8 mouse cellular contexts compared by ENCODE assay signal in genomic region chr1:171248386-171249226, GRCm38 (mm10). TPM values are rescaled to one million over a fixed set of nuclear protein-coding genes. Genes with fewer than 3 reads are reported as not detected.
DNase-seq lines count a peak whose midpoint lies in the region; ATAC-seq and TF ChIP-seq lines count a peak whose summit lies in the region.

No protein-coding gene starts in this region.

- whole genome bisulfite sequencing in hindbrain, embryonic 10.5 days: 49% methylated on average over 3 of the region's 3 CpGs
- WGBS in hindbrain, embryonic 16.5 days: 36% methylated on average over 3 of the region's 3 CpGs
- 41% methylated on average over 3 of the region's 3 CpGs for WGBS in embryonic facial prominence, embryonic 13.5 days
- 64% methylated on average over 3 of the region's 3 CpGs for WGBS in limb, embryonic 14.5 days

- peaks cover 73% of the 10 kb centered on the region for H3K4me1 ChIP-seq in hindbrain, embryonic 10.5 days (replicated peaks)
- peaks cover 39% of the 10 kb centered on the region for H3K4me1 ChIP-seq in hindbrain, embryonic 16.5 days (ENCODE audit: control insufficient read depth, insufficient read depth, low read depth, low read length)
- H3K4me1 ChIP-seq in E14TG2a.4 (replicated peaks; ENCODE audit: low read depth, low read length): peaks cover 78% of the 10 kb centered on the region
- H3K4me1 ChIP-seq in embryonic facial prominence, embryonic 13.5 days: peaks cover 82% of the 10 kb centered on the region
- peaks cover 45% of the 10 kb centered on the region for H3K4me1 ChIP-seq in limb, embryonic 14.5 days (ENCODE audit: control insufficient read depth, insufficient read depth, low read length)

- peaks cover 20% of the 10 kb centered on the region for H3K36me3 ChIP-seq in hindbrain, embryonic 10.5 days
- H3K36me3 ChIP-seq in hindbrain, embryonic 16.5 days (ENCODE audit: control insufficient read depth, insufficient read depth, low read length): no peaks in the 10 kb centered on the region
- peaks cover 15% of the 10 kb centered on the region for H3K36me3 ChIP-seq in E14TG2a.4 (ENCODE audit: insufficient read depth, low read length)
- peaks cover 24% of the 10 kb centered on the region for H3K36me3 ChIP-seq in embryonic facial prominence, embryonic 13.5 days
- H3K36me3 ChIP-seq in limb, embryonic 14.5 days (ENCODE audit: control insufficient read depth, insufficient read depth, low read length): peaks cover 17% of the 10 kb centered on the region

- TF ChIP-seq POLR2A in limb, embryonic 14.5 days (IDR thresholded peaks at IDR 0.05; ENCODE audit: borderline replicate concordance, extremely low read depth, insufficient read depth, insufficient read length): no peak

- DNase-seq in hindbrain, embryonic 10.5 days (ENCODE audit: low spot score): peak; percentile 30
- no peak for DNase-seq in limb, embryonic 14.5 days (ENCODE audit: low spot score)
- no peak for DNase-seq in thymus, adult 18-20 months
- no peak for DNase-seq in testis, postnatal 14 days (ENCODE audit: low spot score)
- DNase-seq in gastrocnemius, postnatal 4 days (ENCODE audit: low spot score in 2 of 2): no peak

- no peak overlapping the region for H3K9ac ChIP-seq in hindbrain, embryonic 16.5 days (ENCODE audit: low read depth, low read length)
- H3K9ac ChIP-seq in embryonic facial prominence, embryonic 13.5 days: no peak overlapping the region
- H3K9ac ChIP-seq in limb, embryonic 14.5 days (ENCODE audit: low read depth, low read length, severe bottlenecking): no peak overlapping the region

- H3K27me3 ChIP-seq in hindbrain, embryonic 10.5 days (ENCODE audit: insufficient read depth, poor library complexity, severe bottlenecking): no peaks in the 10 kb centered on the region
- H3K27me3 ChIP-seq in hindbrain, embryonic 16.5 days (replicated peaks; ENCODE audit: control insufficient read depth, insufficient read depth, low read length): no peaks in the 10 kb centered on the region
- H3K27me3 ChIP-seq in E14TG2a.4 (ENCODE audit: insufficient read depth, low read length): peaks cover 15% of the 10 kb centered on the region
- H3K27me3 ChIP-seq in embryonic facial prominence, embryonic 13.5 days: no peaks in the 10 kb centered on the region
- no peaks in the 10 kb centered on the region for H3K27me3 ChIP-seq in limb, embryonic 14.5 days (ENCODE audit: control insufficient read depth, insufficient read depth, low read length)

- H3K4me3 ChIP-seq in hindbrain, embryonic 10.5 days: peak overlapping the region; percentile 71; the same call in 1 of the 2 replicates
- no peak overlapping the region for H3K4me3 ChIP-seq in hindbrain, embryonic 16.5 days (ENCODE audit: low read length)
- H3K4me3 ChIP-seq in E14TG2a.4 (replicated peaks; ENCODE audit: low read length): peak overlapping the region; percentile 91
- no peak overlapping the region for H3K4me3 ChIP-seq in embryonic facial prominence, embryonic 13.5 days
- H3K4me3 ChIP-seq in limb, embryonic 14.5 days (replicated peaks; ENCODE audit: low read length): no peak overlapping the region

- H3K9me3 ChIP-seq in hindbrain, embryonic 10.5 days: no peaks in the 10 kb centered on the region
- no peaks in the 10 kb centered on the region for H3K9me3 ChIP-seq in hindbrain, embryonic 16.5 days (ENCODE audit: control insufficient read depth, low read length)
- no peaks in the 10 kb centered on the region for H3K9me3 ChIP-seq in E14TG2a.4 (ENCODE audit: low read length)
- H3K9me3 ChIP-seq in embryonic facial prominence, embryonic 13.5 days: no peaks in the 10 kb centered on the region
- H3K9me3 ChIP-seq in limb, embryonic 14.5 days (ENCODE audit: control insufficient read depth, low read length): no peaks in the 10 kb centered on the region

- H3K27ac ChIP-seq in hindbrain, embryonic 10.5 days: peak overlapping the region; percentile 96
- no peak overlapping the region; the same call in 1 of the 2 replicates for H3K27ac ChIP-seq in hindbrain, embryonic 16.5 days (ENCODE audit: low read depth, low read length)
- H3K27ac ChIP-seq in embryonic facial prominence, embryonic 13.5 days: peak overlapping the region; percentile 96
- peak overlapping the region; percentile 69 for H3K27ac ChIP-seq in limb, embryonic 14.5 days (replicated peaks; ENCODE audit: low read depth, low read length)

- no peak overlapping the region for H3K4me2 ChIP-seq in hindbrain, embryonic 16.5 days (ENCODE audit: low read length)
- H3K4me2 ChIP-seq in embryonic facial prominence, embryonic 13.5 days: peak overlapping the region; percentile 75; the same call in 1 of the 2 replicates
- H3K4me2 ChIP-seq in limb, embryonic 14.5 days (replicated peaks; ENCODE audit: low read depth, low read length, severe bottlenecking): no peak overlapping the region

- no peak for ATAC-seq in hindbrain, embryonic 16.5 days
- ATAC-seq in embryonic facial prominence, embryonic 13.5 days (ENCODE audit: insufficient number of reproducible peaks, insufficient read depth, low FRiP score, low TSS enrichment, low read depth): no peak
- ATAC-seq in limb, embryonic 14.5 days (ENCODE audit: low FRiP score, low read depth): no peak

- TF ChIP-seq CTCF in E14TG2a.4 (conservative IDR thresholded peaks at IDR 0.05; ENCODE audit: low read length): no peak

RNA-seq across cellular contexts. Expression of gene Adamts4, which starts 1.6 kb away (rescaled TPM):
- polyA plus RNA-seq in hindbrain, embryonic 10.5 days (2016; fragmentation: Nextera tagmentation; extraction: Ambion mirVana): 10.4 and 13.0 TPM in 2 replicates
- polyA plus RNA-seq in hindbrain, embryonic 16.5 days (2015; fragmentation: Nextera tagmentation; extraction: Ambion mirVana): 6.0 and 6.6 TPM in 2 replicates
- 23.6 and 25.6 TPM in 2 replicates for polyA plus RNA-seq in embryonic facial prominence, embryonic 13.5 days (2015; fragmentation: Nextera tagmentation; extraction: Ambion mirVana)
- polyA plus RNA-seq in limb, embryonic 14.5 days (2012; rRNA removed): 8.6 and 11.7 TPM in 2 replicates
- polyA plus RNA-seq in limb, embryonic 14.5 days (2014; fragmentation: Nextera tagmentation; extraction: Ambion mirVana): 10.1 and 10.6 TPM in 2 replicates
- 10 to 100 TPM; 12.1 to 12.5 TPM for total RNA-seq in gastrocnemius, postnatal 4 days (2021)

RNA-seq across cellular contexts. Expression of gene Ndufs2, which starts 2.6 kb away (rescaled TPM):
- polyA plus RNA-seq in hindbrain, embryonic 10.5 days (2016; fragmentation: Nextera tagmentation; extraction: Ambion mirVana): 250 and 275 TPM in 2 replicates
- polyA plus RNA-seq in hindbrain, embryonic 16.5 days (2015; fragmentation: Nextera tagmentation; extraction: Ambion mirVana): 262 and 280 TPM in 2 replicates
- 232 and 248 TPM in 2 replicates for polyA plus RNA-seq in embryonic facial prominence, embryonic 13.5 days (2015; fragmentation: Nextera tagmentation; extraction: Ambion mirVana)
- polyA plus RNA-seq in limb, embryonic 14.5 days (2012; rRNA removed): 148 and 151 TPM in 2 replicates
- 216 and 234 TPM in 2 replicates for polyA plus RNA-seq in limb, embryonic 14.5 days (2014; fragmentation: Nextera tagmentation; extraction: Ambion mirVana)
- total RNA-seq in gastrocnemius, postnatal 4 days (2021): 100 to 1,000 TPM; 471 to 503 TPM

RNA-seq across cellular contexts. Expression of gene Fcer1g, which starts 14.4 kb away (rescaled TPM):
- polyA plus RNA-seq in hindbrain, embryonic 10.5 days (2016; fragmentation: Nextera tagmentation; extraction: Ambion mirVana): 16.3 and 22.8 TPM in 2 replicates
- 25.5 and 25.7 TPM in 2 replicates for polyA plus RNA-seq in hindbrain, embryonic 16.5 days (2015; fragmentation: Nextera tagmentation; extraction: Ambion mirVana)
- 40.7 and 41.9 TPM in 2 replicates for polyA plus RNA-seq in embryonic facial prominence, embryonic 13.5 days (2015; fragmentation: Nextera tagmentation; extraction: Ambion mirVana)
- 49.7 and 65.5 TPM in 2 replicates for polyA plus RNA-seq in limb, embryonic 14.5 days (2012; rRNA removed)
- 85.7 and 91.4 TPM in 2 replicates for polyA plus RNA-seq in limb, embryonic 14.5 days (2014; fragmentation: Nextera tagmentation; extraction: Ambion mirVana)
- 10 to 100 TPM; 18.7 to 28.7 TPM for total RNA-seq in gastrocnemius, postnatal 4 days (2021)

RNA-seq across cellular contexts. Expression of gene B4galt3, which starts 21.5 kb away (rescaled TPM):
- 70.3 and 80.9 TPM in 2 replicates for polyA plus RNA-seq in hindbrain, embryonic 10.5 days (2016; fragmentation: Nextera tagmentation; extraction: Ambion mirVana)
- polyA plus RNA-seq in hindbrain, embryonic 16.5 days (2015; fragmentation: Nextera tagmentation; extraction: Ambion mirVana): 101 and 106 TPM in 2 replicates
- polyA plus RNA-seq in embryonic facial prominence, embryonic 13.5 days (2015; fragmentation: Nextera tagmentation; extraction: Ambion mirVana): 82.1 and 84.2 TPM in 2 replicates
- polyA plus RNA-seq in limb, embryonic 14.5 days (2012; rRNA removed): 87.2 and 111 TPM in 2 replicates
- 68.7 and 72.5 TPM in 2 replicates for polyA plus RNA-seq in limb, embryonic 14.5 days (2014; fragmentation: Nextera tagmentation; extraction: Ambion mirVana)
- 10 to 100 TPM; 18.5 to 19.5 TPM for total RNA-seq in gastrocnemius, postnatal 4 days (2021)

RNA-seq across cellular contexts. Expression of gene Apoa2, which starts 23.8 kb away (rescaled TPM):
- 3.4 and 4.7 TPM in 2 replicates for polyA plus RNA-seq in hindbrain, embryonic 10.5 days (2016; fragmentation: Nextera tagmentation; extraction: Ambion mirVana)
- polyA plus RNA-seq in hindbrain, embryonic 16.5 days (2015; fragmentation: Nextera tagmentation; extraction: Ambion mirVana): 5.2 and 6.5 TPM in 2 replicates
- polyA plus RNA-seq in embryonic facial prominence, embryonic 13.5 days (2015; fragmentation: Nextera tagmentation; extraction: Ambion mirVana): 0.80 and 56.2 TPM in 2 replicates
- 4.7 and 8.1 TPM in 2 replicates for polyA plus RNA-seq in limb, embryonic 14.5 days (2012; rRNA removed)
- polyA plus RNA-seq in limb, embryonic 14.5 days (2014; fragmentation: Nextera tagmentation; extraction: Ambion mirVana): 1.6 and 1.9 TPM in 2 replicates
- total RNA-seq in gastrocnemius, postnatal 4 days (2021): 10 to 100 TPM in 1 of 2 experiments, 1 to 10 TPM in 1; 2.1 to 13.8 TPM

Comparison
In these comparisons a context has a peak if more than half of its experiments do, and no peak if none do; other contexts are left out.
1. H3K4me3 ChIP-seq: peak in hindbrain, embryonic 10.5 days (single experiment) and E14TG2a.4 (single experiment); none in hindbrain, embryonic 16.5 days (single experiment), embryonic facial prominence, embryonic 13.5 days (single experiment) and limb, embryonic 14.5 days (single experiment).